Mouse (Mus musculus) limb, embryonic 14.5 days (tissue): ENCODE measurements around the gene Cpa4. TPM values are rescaled to one million over a fixed set of nuclear protein-coding genes. Genes with fewer than 3 reads are reported as not detected.

Experiments
- ATAC-seq: fragments of 200-750 bp; cut with Nextera tagmentation; 2 replicates; pipeline ENCODE4 v1.8.0; 2017; ENCODE audit warnings: low read depth, moderate number of reproducible peaks, moderate TSS enrichment; ENCODE audit not compliant: low FRiP score
- DNase-seq: peaks from one replicate; pipeline ENCODE4 v3.0.0-alpha.2; 2015; ENCODE audit warnings: low spot score
- H3K27ac ChIP-seq: fragments of 300-500 bp; sonication (generic); replicated peaks from 2 replicates; pipeline ENCODE4 v1.5.1; 2014; ENCODE audit warnings: low read depth, mild to moderate bottlenecking, low read length, moderate library complexity, mixed read lengths
- H3K27me3 ChIP-seq: fragments of 300-500 bp; sonication (generic); 2 replicates; pipeline ENCODE4 v1.6.1; 2014; ENCODE audit warnings: low read length, mixed read lengths; ENCODE audit not compliant: control insufficient read depth, insufficient read depth
- H3K36me3 ChIP-seq: fragments of 300-500 bp; sonication (generic); 2 replicates; pipeline ENCODE4 v1.6.1; 2014; ENCODE audit warnings: mild to moderate bottlenecking, low read length, moderate library complexity, mixed read lengths; ENCODE audit not compliant: control insufficient read depth, insufficient read depth
- H3K4me1 ChIP-seq: fragments of 300-500 bp; sonication (generic); 2 replicates; pipeline ENCODE4 v1.6.1; 2014; ENCODE audit warnings: antibody characterized with exemption, low read length, mixed read lengths; ENCODE audit not compliant: control insufficient read depth, insufficient read depth
- H3K4me2 ChIP-seq: fragments of 300-500 bp; sonication (generic); replicated peaks from 2 replicates; pipeline ENCODE4 v1.6.1; 2014; ENCODE audit warnings: low read depth, mild to moderate bottlenecking, low read length, moderate library complexity; ENCODE audit not compliant: severe bottlenecking
- H3K4me3 ChIP-seq: fragments of 300-500 bp; sonication (generic); replicated peaks from 2 replicates; pipeline ENCODE4 v1.5.1; 2014; ENCODE audit warnings: low read length
- H3K9ac ChIP-seq: fragments of 300-500 bp; sonication (generic); 2 replicates; pipeline ENCODE4 v1.6.1; 2014; ENCODE audit warnings: mild to moderate bottlenecking, low read depth, low read length, moderate library complexity; ENCODE audit not compliant: severe bottlenecking
- H3K9me3 ChIP-seq: fragments of 300-500 bp; sonication (generic); 2 replicates; pipeline ENCODE4 v1.6.1; 2016; ENCODE audit warnings: low read length; ENCODE audit not compliant: control insufficient read depth
- POLR2A ChIP-seq: fragments of 200-500 bp; IDR thresholded peaks from 2 replicates; pipeline ENCODE4 v1.8.0; 2012; ENCODE audit warnings: inconsistent platforms, mild to moderate bottlenecking, moderate library complexity, borderline replicate concordance; ENCODE audit not compliant: insufficient read depth, insufficient read length; ENCODE audit errors: extremely low read depth
- WGBS: fragments of 180-500 bp; shearing (Covaris S2); extraction: QIAGEN DNeasy Blood & Tissue Kit; methylation state at CpG from one replicate; pipeline ENCODE4 v1.1.7; 2014; 5-methylcytosine and 5-hydroxymethylcytosine counted together
- polyA plus RNA-seq, 2 experiments: library from polyadenylated mRNA; depleted of rRNA in 1 of 2; stranded (reverse) in 1 of 2; unstranded in 1 of 2; fragments of >200 nt; fragmentation: Nextera tagmentation in 1 of 2; extraction: Ambion mirVana in 1 of 2; gene quantifications; 2 replicates each; pipeline versions ENCODE4 v1.2.1 to v1.2.3; 2012 to 2014

Cpa4 gene
- polyA plus RNA-seq, 2 experiments: 2.1 to 4.4 TPM

GRCm38 (mm10) chr6:30580841-30581176 lies 12.6 kb downstream of the Cpa4 start:
- no peaks in the 10 kb centered on the region for H3K27me3 ChIP-seq
- no peak for TF ChIP-seq POLR2A
- H3K9ac ChIP-seq: no peak overlapping the region
- H3K9me3 ChIP-seq: no peaks in the 10 kb centered on the region
- no peak for ATAC-seq
- 47% methylated on average over 8 of the region's 8 CpGs for WGBS
- H3K27ac ChIP-seq: peak overlapping the region; percentile 21; the same call in 1 of the 2 replicates
- H3K4me3 ChIP-seq: no peak overlapping the region
- H3K4me1 ChIP-seq: peaks cover 22% of the 10 kb centered on the region
- H3K4me2 ChIP-seq: no peak overlapping the region
- DNase-seq: no peak
- no peaks in the 10 kb centered on the region for H3K36me3 ChIP-seq

GRCm38 (mm10) chr6:30586886-30587442 lies 18.8 kb downstream of the Cpa4 start:
- ATAC-seq: no peak
- no peak overlapping the region for H3K27ac ChIP-seq
- H3K9me3 ChIP-seq: no peaks in the 10 kb centered on the region
- no peak for DNase-seq
- H3K36me3 ChIP-seq: no peaks in the 10 kb centered on the region
- 0 out of 2 replicates have a peak, but pooled peaks cover 6% of the 10 kb centered on the region for H3K4me1 ChIP-seq
- H3K9ac ChIP-seq: no peak overlapping the region
- no peak for TF ChIP-seq POLR2A
- 69% methylated on average over 7 of the region's 7 CpGs for WGBS
- H3K27me3 ChIP-seq: no peaks in the 10 kb centered on the region
- no peak overlapping the region for H3K4me3 ChIP-seq
- no peak overlapping the region for H3K4me2 ChIP-seq

- Histone ChIP-seq H3K4me3 (no peak overlapping the region), H3K9me3 (no peaks in the 10 kb centered on the region), H3K4me2 (no peak overlapping the region), H3K27me3 (no peaks in the 10 kb centered on the region), H3K27ac (0 out of 2 replicates have a peak overlapping the region, but pooled peaks have one; percentile 33), H3K4me1 (0 out of 2 replicates have a peak, but pooled peaks cover 6% of the 10 kb centered on the region), H3K9ac (no peak overlapping the region), H3K36me3 (no peaks in the 10 kb centered on the region)
- no peak for TF ChIP-seq POLR2A
- ATAC-seq (no peak), DNase-seq (no peak)
- 11% methylated on average over 2 of the region's 2 CpGs for WGBS
These were observed 21.6 kb downstream of the Cpa4 start for GRCm38 (mm10) chr6:30589819-30590218.

GRCm38 (mm10) chr6:30591851-30592404 lies 23.8 kb downstream of the Cpa4 start:
- no peak overlapping the region for H3K4me2 ChIP-seq
- 32% methylated on average over 5 of the region's 5 CpGs for WGBS
- H3K36me3 ChIP-seq: no peaks in the 10 kb centered on the region
- TF ChIP-seq POLR2A: no peak
- H3K4me1 ChIP-seq: peaks cover 15% of the 10 kb centered on the region
- no peaks in the 10 kb centered on the region for H3K9me3 ChIP-seq
- H3K27ac ChIP-seq: no peak overlapping the region
- H3K27me3 ChIP-seq: no peaks in the 10 kb centered on the region
- ATAC-seq: no peak
- H3K9ac ChIP-seq: no peak overlapping the region
- H3K4me3 ChIP-seq: no peak overlapping the region
- no peak for DNase-seq

- no peak overlapping the region for H3K4me3 ChIP-seq
- no peak overlapping the region for H3K4me2 ChIP-seq
- H3K4me1 ChIP-seq: peaks cover 15% of the 10 kb centered on the region
- H3K9me3 ChIP-seq: no peaks in the 10 kb centered on the region
- no peaks in the 10 kb centered on the region for H3K27me3 ChIP-seq
- no peak for ATAC-seq
- H3K36me3 ChIP-seq: no peaks in the 10 kb centered on the region
- no peak overlapping the region for H3K9ac ChIP-seq
- no peak for TF ChIP-seq POLR2A
- H3K27ac ChIP-seq: no peak overlapping the region
- 54% methylated on average over 10 of the region's 10 CpGs for WGBS
- no peak for DNase-seq
These were observed 24.3 kb downstream of the Cpa4 start for GRCm38 (mm10) chr6:30592417-30592974.
